Mouse (Mus musculus) E14TG2a.4 (cell line): ENCODE results near the gene Foxn4.

Experiments used
- H3K27me3 ChIP-seq: 2 replicates; pipeline ENCODE4 v1.6.1; 2014; ENCODE audit warnings: low read length, control low read depth; ENCODE audit not compliant: insufficient read depth
- H3K36me3 ChIP-seq: 2 replicates; pipeline ENCODE4 v1.6.1; 2014; ENCODE audit warnings: low read length, control low read depth; ENCODE audit not compliant: insufficient read depth
- H3K4me1 ChIP-seq: replicated peaks from 2 replicates; pipeline ENCODE4 v1.6.1; 2014; ENCODE audit warnings: low read depth, low read length, control low read depth
- H3K4me3 ChIP-seq: replicated peaks from 2 replicates; pipeline ENCODE4 v1.5.1; 2014; ENCODE audit warnings: mild to moderate bottlenecking, low read length
- H3K9me3 ChIP-seq: 2 replicates; pipeline ENCODE4 v1.6.1; 2014; ENCODE audit warnings: low read length, control low read depth
- CTCF ChIP-seq: conservative IDR thresholded peaks from 2 replicates; pipeline ENCODE4 v1.5.1; 2014; ENCODE audit warnings: low read length
- NANOG ChIP-seq: IDR thresholded peaks from 2 replicates; pipeline ENCODE4 v1.6.1; 2014; ENCODE audit warnings: borderline replicate concordance, low read length, mixed read lengths
- POU5F1 ChIP-seq: IDR thresholded peaks from 2 replicates; pipeline ENCODE4 v1.6.1; 2014; ENCODE audit warnings: low read length, borderline replicate concordance

The Foxn4 gene

DNA sequence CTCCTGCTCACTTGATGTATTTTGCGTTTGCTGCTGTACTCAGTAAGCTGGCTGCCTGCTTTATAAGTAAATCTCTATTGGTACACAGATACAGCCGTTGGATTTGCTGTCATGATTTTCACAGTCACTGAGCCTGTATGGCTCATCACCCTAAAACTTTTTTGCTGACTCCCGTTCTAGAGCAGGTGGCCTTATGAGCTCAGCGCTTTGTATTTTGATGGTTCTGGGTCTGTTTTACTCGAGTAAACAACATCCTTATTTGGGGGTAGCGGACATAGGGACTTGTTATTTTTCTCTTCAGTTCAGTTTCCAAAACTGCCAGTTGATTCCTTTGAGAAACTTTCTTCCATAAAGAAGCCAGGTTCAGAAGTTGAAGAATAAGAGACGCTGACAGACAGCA, 47.6 kb downstream of the Foxn4 start:
- TF ChIP-seq POU5F1 (no peak), NANOG (no peak), CTCF (no peak)
- Histone ChIP-seq H3K27me3 (no peaks in the 10 kb centered on the region), H3K36me3 (peaks cover 43% of the 10 kb centered on the region), H3K4me3 (no peak overlapping the region), H3K9me3 (no peaks in the 10 kb centered on the region), H3K4me1 (peaks cover 20% of the 10 kb centered on the region)

DNA sequence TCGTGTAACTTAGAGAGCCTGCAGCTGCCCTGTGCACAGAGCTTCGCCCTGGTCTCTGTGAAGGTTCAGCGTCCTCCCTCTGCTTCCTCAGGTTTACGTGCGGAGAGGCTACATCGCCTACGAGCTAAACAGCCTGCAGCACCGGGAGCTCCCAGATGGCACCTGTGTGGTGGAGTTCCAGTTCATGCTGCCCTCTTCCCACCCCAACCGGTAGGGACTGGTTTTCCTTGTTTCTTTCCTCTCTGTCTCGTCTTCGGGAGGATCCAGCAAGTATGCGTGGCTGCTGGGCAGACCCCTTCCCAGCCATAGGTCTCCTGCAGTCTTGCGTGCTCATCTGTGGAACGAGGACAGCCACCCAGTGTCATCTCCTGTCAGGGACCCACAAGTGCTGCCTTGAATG, 54.8 kb downstream of the Foxn4 start:
- peaks cover 34% of the 10 kb centered on the region for H3K36me3 ChIP-seq
- no peak overlapping the region for H3K4me3 ChIP-seq
- TF ChIP-seq POU5F1 (no peak), CTCF (no peak), NANOG (no peak)
- H3K9me3 ChIP-seq = no peaks in the 10 kb centered on the region
- H3K27me3 ChIP-seq = no peaks in the 10 kb centered on the region
- H3K4me1 ChIP-seq = peaks cover 24% of the 10 kb centered on the region

DNA sequence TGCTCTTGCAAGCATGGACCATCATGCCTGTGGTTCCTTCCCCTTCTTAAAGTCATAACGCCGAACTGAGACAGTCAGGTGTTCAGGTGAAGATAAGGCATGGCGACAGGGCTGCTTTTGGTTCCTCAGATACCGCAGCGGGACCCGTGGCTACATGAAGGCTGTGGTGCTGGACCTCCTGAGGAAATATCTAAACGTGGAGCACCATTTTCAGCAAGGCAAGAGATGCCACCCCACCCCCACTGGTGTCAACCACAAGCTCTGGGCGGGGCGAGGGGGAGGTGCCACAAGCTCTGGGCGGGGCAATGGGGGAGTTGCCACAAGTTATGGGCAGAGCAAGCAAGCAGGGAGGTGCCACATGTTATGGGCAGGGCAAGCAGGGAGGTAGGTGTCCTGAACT, 60.4 kb downstream of the Foxn4 start:
- peaks cover 39% of the 10 kb centered on the region for H3K36me3 ChIP-seq
- no peak overlapping the region for H3K4me3 ChIP-seq
- TF ChIP-seq NANOG (no peak), CTCF (no peak), POU5F1 (no peak)
- no peaks in the 10 kb centered on the region for H3K27me3 ChIP-seq
- no peaks in the 10 kb centered on the region for H3K9me3 ChIP-seq
- peaks cover 36% of the 10 kb centered on the region for H3K4me1 ChIP-seq

DNA sequence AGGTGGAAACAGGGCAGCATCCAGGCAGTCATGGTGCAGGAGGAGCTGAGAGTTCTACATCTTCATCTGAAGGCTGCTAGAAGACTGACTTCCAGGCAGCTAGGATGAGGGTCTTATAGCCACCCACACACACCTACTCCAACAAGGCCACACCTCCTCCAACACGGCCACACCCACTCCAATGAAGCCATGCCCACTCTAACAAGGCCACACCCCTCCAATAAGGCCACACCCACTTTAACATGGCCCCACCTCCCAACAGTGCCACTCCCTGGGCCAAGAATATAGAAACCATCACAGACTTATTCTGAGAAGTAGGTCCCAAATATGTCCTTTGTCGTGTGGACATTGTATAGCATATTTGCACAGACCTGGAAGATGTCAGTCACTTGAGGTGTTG, 67.4 kb downstream of the Foxn4 start:
- Histone ChIP-seq H3K27me3 (no peaks in the 10 kb centered on the region), H3K4me3 (no peak overlapping the region), H3K36me3 (peaks cover 47% of the 10 kb centered on the region), H3K9me3 (no peaks in the 10 kb centered on the region), H3K4me1 (peaks cover 14% of the 10 kb centered on the region)
- TF ChIP-seq POU5F1 = no peak
- TF ChIP-seq CTCF = no peak
- no peak for TF ChIP-seq NANOG
